Mouse (Mus musculus) MN1 (cell line): ENCODE results near the gene Kank2.
"Not testable (repeated sequence)": the region's sequence is repeated elsewhere in the genome, so short reads cannot be mapped to it uniquely, and the experiment has no call there.

ENCODE experiments used
- DNase-seq: peaks from one replicate; pipeline ENCODE4 v3.0.0-alpha.2; 2016; ENCODE audit warnings: low spot score

Gene Kank2

DNA sequence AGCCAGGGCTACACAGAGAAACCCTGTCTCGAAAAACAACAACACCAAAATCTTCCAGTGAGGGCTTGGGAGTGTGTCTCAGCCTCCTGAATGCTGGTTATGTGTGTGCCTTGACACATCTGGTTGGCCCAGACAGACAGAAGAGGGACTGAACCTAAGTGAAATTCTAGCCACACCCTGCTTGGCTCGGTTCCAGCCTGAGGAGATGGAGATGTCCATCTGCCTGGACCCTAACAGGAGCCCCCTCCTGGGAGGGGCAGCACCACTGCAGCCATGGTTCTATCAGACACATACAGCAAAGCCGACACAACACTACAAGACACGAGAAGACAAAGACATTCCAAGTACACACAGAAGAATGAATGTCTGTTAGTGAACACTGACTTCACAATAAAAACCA, 19.6 kb upstream of the Kank2 start:
- DNase-seq = no peak

DNA sequence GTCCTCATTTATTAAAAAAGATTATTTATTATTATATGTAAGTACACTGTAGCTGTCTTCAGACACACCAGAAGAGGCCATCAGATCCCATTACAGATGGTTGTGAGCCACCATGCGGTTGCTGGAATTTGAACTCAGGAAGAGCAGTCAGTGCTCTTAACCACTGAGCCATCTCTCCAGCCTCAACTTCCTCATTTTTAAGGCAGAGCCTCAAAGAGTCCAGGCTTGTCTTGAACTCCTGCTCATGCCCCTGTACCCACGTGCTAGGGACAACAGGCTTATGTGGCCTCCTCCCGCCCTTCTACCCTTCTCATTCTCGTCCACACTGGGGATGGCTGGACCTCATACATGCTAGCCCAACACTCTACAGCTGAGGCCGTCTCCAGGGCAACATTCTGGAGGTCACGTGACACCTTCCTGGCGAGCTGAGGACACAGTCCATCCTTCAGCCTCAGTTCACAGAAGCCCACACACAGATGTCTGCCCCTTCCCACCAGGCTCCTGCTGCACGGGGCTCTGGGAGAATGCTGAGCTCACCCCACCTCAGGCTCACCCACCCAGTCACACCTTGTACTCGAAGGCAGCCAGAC, 18.3 kb upstream of the Kank2 start:
- no peak for DNase-seq

DNA sequence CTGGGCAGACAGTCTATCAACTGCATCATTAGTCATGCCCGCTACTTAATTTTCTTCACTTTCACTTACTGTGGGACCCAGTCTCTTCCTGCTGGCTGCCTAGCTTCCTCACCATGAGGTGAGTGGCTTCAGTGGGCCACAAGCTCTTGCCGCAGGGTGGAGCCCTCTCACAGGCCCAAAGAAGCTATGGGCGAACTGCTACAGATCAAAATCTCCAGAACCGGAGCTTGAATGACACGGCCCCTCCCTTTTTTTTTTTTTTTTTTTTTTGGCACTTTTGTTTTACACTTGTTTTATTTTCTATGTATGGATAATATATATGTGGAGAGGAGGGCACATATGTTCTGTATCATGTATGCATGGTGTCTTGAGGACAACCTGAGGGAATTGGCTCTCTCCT, 12.6 kb upstream of the Kank2 start:
- no peak for DNase-seq

DNA sequence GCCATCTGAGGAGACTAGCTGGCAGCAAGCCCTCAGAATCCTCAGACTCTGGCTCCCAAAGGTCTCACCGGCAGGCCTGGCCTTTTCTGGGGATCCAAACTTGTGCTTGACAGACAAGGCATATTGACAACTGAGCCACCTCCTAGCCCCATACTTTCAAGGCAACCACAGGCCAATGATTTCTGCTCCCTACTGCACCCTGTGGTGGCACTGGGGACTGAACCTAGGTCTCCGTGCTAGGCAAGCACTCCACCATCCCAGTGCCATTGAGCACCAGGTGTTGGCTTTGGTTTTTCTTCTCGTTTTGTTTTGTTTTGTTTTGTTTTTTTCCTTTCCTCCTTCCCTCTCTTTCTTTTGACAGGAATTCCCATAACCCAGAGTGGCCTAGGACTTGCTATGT, 10.0 kb upstream of the Kank2 start:
- no peak for DNase-seq

DNA sequence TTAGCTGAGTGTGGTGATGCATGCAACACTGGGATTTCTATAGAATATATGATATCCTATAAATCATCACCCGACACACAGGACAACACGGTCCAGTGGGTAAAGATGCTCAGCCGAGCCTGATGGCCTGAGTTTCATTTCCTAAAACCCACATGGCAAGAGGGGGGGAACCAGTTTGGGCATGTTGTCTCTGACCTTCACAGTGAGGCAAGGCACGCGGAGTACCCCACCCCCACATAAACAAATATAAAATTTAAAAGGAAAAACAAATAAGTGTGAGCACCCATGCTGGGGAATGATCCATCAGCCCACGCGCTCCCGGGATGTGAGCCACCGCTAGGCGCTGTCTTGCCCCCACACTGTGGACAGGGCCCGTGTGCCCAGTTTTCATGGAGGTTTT, 8.4 kb upstream of the Kank2 start:
- DNase-seq = no peak

DNA sequence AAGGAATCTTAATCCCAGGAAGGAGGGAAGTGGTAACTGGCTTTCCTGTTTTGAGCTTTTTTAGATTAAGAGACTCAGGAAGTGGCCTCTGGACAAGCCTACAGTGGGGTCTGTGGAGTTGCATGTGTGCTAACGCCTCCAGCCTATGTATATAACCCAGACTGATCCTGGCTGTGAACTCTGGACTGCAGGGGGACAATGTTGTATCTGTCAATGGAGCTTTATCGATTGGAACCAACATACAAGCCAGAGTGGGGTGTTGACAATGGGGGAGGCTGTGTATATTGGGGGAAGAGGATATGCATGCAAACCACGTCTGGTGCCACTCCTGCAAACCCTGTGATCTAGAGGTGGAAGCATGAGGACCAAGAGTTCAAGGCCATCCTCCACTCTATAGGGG, 7.8 kb upstream of the Kank2 start:
- no peak for DNase-seq

DNA sequence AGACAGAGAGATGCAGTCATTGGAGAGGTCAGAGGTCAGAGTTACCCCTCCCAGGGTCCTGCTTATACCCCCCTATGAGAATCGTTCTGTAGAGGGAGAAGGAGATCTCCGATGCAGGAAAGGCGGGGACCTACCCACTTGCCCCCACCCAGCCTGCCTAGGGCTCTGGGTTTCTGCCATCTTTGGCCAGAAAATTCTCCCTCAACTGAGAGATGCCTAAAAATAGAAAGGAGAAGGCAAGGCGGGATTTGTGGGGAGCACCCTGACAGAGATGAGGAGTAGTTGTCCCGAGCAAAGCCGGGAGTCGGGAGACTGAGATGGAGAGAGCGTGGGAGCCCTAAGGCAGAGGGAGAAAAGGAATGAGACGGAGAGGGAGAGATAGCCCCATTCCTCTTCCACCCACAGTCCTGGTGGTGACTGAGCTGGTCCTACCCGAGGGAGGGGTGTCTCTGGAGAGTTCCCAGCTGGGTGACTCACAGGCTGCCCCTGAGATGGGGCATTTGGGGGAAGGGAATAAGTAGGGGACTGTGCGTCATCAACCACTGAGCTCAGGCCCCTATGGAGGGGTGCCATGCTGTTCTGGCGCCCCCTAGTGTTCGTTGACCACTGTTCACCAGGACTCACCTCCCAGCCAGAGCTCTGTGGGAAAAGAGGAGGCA, 5.6 kb upstream of the Kank2 start:
- DNase-seq = peak; percentile 86

DNA sequence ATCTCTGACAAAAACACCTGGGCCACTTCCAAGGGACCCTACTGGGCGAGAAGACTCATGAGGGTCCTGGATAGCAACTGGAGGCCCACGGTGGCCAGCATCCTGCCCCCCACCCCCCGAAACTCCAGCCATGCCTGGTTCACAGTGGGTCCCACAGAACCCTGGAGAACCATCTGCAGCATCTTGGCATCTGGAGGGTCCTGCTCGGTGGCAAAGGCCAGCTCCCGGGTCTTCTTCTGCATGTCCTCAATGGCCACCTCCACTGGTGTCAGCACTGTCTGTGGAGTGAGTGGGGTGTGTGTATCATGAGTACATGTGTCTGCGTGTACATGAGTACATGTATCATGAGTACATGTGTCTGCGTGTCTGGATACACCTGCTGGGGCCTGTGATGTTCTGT, 3.0 kb upstream of the Kank2 start:
- DNase-seq = no peak

DNA sequence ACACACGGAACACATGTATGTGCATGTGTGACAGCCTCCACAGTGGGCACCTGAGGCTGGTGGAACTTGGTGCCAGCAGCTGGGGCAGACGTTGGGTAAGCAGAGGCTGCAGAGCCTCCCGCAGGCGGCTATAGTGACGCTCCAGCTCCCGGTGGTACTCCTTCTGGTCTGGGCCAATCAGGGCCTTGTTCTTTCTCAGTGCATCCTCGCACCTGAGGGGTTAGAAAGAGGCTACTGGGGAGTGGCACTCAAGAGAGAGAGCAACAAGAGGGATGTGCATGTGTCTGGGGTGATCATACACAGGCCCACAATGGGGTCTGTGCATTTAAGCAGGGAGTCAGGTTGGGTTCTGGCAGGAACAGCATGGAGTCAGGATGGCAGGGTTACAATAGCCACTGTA, 2.6 kb upstream of the Kank2 start:
- DNase-seq = no peak

DNA sequence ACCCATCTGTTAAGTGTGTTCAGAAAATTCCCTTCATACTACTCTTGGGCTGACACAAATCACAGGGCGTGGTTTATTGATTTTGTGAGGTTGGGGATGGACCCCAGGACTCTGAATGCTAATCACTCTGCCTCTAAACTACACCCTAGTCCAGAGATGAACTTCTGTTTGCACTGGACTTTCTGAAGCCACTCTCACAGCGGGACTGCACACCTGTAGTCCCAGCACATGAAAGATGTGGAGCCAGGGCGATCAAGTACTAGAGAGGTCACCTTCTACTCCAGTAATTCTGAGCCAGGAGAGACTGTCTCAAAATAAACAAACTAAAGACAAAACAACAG, 436 bp upstream of the Kank2 start:
- no peak for DNase-seq

DNA sequence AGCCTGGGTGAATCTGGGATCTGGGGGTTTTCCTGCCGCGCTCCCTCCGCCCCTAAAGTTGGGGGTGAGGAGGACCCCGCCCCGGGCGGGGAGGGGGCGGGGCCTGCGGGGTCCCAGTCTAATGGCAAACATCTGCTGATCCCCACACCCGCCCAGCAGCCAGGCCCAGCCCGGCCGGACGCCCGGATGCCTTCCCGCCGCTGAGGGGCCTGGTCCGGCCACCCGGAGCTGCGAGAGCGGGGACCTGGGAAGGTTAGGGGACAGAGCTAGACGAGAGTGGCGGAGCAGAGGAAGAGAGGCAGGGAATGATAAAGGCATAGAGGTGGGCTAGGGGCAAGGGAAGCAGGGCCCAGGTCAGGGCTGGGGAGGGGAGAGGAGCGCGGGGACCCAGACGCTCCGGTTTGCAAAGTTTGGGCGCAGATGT, 611 bp downstream of the Kank2 start:
- peak; percentile 30 for DNase-seq

DNA sequence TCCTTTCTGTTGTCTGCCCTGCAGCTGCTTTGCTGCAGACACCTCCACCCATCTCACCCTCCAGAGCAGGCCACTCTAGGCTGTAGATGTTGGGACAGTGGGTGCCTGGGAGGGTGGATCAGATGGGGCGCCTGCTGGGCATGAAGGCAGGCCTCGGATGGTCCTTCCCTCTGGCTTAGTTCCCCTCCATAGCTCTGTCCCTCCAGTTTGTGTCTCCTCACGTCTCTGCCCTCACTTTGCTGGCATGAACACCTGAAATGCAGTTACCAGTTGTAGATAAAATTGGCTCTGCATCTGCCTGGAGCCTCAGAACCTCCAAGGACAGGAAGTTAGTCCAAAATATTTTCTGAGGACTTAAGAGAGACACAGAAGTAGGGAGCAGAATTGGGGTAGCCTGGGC, 1.6 kb downstream of the Kank2 start:
- DNase-seq = no peak

DNA sequence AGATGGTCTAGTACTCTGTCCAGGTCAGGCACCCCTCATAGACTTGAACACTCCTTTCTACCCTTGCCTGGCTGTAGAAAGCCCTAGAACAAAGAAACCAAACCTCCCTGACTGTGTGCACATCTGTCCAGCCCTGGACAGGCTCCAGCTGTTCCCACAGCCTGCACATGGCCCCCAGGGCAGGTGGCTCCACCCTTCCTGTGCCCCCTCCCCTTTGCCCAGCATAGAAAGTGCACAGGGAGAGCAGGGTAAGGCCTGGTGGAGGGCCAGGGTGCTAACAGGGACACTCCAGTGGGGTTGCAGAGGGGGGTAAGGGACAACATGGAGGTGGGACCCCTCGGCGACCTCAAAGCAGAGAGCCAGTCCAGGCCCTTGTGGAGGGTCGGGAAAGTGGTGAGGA, 2.3 kb downstream of the Kank2 start:
- DNase-seq = peak; percentile 13

DNA sequence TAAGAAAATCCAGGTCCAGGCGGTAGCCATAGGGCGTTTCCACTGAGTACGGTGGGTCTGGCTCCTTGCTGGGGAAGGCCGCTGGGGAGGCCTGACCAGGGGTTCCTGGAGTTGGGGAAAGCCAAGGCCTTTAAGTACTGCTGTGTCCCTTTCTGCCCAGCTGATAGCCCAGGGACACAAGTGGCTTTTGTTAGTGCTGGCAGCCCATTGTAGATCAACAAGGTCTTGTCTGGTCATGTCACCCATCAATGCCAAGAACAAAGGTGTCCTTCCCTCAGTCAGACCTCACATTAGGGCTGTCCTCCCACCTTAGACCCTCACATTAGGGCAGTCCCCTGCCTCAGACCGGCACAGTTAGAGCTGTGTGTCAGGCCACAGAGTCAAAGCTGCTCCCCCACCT, 3.0 kb downstream of the Kank2 start:
- no peak for DNase-seq

DNA sequence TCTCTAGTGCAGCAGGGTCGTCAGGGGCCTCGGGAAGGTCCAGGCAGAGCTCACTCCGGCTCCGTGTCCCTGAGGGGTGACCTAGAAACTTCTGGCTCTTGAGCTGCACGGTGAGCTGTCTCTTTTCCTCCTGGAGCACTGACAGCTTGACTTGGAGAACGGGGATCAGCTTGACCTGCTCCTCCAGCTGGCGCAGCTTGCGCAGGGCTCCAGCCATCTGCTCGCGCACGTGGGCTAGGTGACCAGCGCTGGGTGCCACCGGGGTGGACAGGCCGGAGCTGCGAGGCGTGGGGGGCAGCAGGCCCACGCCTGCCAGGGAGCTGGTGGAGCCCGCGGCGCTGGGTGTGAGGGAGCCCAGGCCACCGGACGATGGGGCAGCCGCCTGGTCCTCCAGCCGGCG, 3.6 kb downstream of the Kank2 start:
- no peak for DNase-seq

DNA sequence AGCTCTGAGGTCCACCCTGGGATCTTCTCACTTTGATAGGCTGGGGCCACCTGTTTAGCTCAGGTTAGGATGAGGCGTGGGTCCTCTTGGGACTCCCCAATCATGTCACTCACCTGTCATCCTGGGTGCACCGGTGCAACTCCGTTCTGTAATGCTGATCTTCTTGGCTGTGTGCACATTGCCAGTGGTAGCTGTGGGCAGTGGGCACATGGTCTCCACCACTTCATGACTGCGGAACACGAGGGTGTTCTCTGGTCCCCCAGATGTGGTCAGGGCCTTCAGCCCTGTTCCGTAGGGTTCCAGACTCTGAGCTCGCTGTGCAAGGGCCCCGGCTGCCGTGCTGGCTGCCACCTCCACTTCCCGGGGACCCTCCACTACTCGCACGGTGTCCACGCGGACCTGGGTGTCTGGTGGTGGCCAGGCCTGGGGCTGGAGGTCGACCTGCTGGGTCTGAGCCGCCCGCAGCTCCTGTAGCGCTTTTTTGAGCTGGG, 4.2 kb downstream of the Kank2 start:
- no peak for DNase-seq

DNA sequence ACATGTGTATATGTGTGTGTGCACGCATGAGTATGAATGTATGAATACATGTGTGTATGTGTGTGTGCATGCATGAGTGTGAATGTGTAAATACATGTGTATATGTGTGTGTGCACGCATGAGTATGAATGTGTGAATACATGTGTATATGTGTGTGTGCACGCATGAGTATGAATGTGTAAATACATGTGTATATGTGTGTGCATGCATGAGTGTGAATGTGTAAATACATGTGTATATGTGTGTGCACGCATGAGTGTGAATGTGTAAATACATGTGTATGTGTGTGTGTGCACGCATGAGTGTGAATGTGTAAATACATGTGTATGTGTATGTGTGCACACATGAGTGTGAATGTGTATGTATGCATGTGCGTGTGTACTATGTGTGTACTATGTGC, 5.0 kb downstream of the Kank2 start:
- not testable (repeated sequence) for DNase-seq

DNA sequence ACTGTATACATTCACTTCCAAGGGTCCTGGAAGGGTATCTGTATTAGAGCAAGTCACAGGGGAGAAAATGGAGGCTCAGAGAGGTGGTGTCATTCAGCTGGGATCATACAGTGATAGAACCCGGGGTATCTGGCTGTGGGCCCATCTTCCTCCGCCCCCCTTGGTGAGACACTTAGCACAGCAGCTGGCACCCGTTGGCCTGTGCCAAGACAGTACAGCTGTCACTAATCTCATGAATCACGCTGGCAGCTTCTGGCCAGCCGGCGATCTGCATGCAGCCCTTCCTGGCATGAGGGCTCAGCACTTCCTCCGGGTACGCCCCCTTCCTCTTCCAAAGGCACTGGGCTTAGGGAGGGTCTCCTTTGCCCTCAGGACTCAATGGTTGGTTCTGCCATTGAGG, 5.9 kb downstream of the Kank2 start:
- peak; percentile 79 for DNase-seq

DNA sequence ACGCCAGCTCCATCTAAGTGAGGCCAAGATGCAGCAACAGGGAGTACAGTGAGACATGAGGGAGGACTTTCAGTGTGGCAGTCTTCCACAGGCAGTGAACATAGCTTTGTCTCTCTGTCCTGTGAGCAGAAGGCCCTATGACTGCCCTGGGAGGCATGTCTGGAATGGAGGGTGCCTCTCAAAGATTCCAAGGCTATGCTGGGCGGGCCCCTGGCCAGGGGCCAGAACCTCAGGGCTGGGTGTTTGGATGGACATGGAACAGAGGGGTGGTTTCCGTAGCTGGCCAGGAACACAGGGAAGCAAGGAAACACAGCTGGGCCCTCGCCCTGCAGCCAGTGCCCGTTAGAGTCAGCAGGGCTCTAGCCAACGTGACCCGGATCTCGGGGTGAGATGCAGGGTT, 6.7 kb downstream of the Kank2 start:
- DNase-seq = peak; percentile 74

DNA sequence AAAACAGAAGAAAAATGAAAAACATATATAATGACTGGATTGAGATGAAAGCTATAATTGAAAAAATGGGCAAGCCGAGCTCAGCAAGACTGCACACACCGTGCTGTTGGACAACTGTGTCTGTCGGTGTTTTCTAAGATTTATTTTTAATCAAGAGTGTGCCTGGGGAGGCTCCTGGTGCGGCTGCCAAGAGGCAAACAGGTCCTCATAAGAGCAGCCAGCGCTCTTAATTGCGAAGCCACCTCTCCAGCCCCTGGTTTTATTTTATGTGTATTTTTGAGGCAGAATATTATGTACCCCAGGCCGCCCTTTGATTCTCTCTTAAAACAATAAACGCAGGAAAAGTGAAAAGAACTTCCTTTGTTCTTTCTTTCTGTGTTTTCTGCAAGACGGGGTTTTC, 10.3 kb downstream of the Kank2 start:
- DNase-seq = no peak

DNA sequence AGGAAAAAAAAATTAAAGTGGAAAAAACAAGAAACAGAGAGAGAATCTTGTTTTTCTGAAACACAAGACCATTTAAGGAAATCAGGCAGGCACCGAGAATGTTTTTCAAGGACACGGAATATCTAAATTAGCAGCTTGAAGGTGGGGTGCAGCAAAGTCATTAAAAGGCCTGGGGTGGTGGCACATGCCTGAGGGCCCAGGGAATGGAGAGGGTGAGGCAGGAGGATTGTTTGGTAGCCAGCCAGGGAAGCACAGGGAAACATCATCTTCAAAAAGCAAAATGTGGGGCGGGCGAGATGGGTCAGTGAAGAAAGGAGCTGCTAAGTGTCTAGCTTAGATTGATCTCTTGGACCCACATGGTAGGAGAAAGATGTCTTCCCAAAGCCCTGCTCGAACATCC, 10.9 kb downstream of the Kank2 start:
- no peak for DNase-seq

DNA sequence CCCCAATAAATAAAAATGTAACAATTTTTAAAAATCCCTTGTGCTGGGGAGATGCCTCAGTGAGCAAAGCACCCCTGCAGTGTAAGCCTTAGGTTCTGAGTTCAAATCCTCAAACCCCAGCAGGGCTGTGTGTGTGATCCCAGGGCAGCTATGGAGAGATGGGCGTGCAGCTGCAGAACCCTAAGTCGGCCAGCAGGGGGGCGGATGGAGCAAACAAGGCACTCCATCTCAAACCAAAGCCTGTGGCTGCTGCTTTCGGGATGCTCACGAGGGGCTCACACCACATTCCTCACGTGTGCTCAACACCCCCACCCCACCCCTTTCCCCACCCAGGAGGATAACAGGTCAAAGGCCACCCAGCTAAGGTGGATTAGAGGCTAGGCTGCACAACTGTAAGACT, 11.6 kb downstream of the Kank2 start:
- DNase-seq = peak; percentile 43

DNA sequence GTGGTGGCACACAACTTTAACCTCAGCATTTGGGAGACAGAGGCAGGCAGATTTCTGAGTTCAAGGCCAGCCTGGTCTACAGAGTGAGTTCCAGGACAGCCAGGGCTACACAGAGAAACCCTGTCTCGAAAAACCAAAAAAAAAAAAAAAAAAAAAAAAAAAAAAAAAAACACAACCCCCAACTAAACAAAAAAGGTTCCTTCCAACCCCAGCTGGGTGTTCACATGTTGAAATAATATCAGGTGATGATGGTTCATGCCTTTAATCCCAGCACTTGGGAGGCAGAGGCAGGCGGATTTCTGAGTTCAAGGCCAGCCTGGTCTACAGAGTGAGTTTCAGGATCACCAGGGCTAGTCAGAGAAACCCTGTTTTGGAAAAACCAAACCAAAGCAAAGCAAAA, 12.2 kb downstream of the Kank2 start:
- DNase-seq = not testable (repeated sequence)
